Mouse (Mus musculus) bone marrow, adult 2 months (tissue): ENCODE measurements at regions not wholly inside any gene's neighbourhood (a gene's known extent, or its start where the extent isn't known, plus 50 kb on each side); places are given as distances from the start of the nearest gene placed in this dataset.
"Not testable (repeated sequence)": the region's sequence is repeated elsewhere in the genome, so short reads cannot be mapped to it uniquely, and the experiment has no call there.

ENCODE experiments used
- CTCF ChIP-seq: fragments of 200-500 bp; IDR thresholded peaks from 2 replicates; pipeline ENCODE4 v1.5.1; 2011; ENCODE audit warnings: low read length, control low read depth; ENCODE audit not compliant: control insufficient read depth, insufficient read depth
- POLR2A ChIP-seq: fragments of 200-500 bp; IDR thresholded peaks from 2 replicates; pipeline ENCODE4 v1.6.1; 2011; ENCODE audit warnings: low read depth, mild to moderate bottlenecking, control low read depth, low read length, borderline replicate concordance; ENCODE audit not compliant: control insufficient read depth

GRCm38 (mm10) chr12:115790369-115790768 lies 257.2 kb upstream of the Zfp386 start:
- not testable (repeated sequence) for TF ChIP-seq POLR2A, CTCF
